Comparison of ENCODE assay signal across 8 mouse cellular contexts in the genomic region with DNA sequence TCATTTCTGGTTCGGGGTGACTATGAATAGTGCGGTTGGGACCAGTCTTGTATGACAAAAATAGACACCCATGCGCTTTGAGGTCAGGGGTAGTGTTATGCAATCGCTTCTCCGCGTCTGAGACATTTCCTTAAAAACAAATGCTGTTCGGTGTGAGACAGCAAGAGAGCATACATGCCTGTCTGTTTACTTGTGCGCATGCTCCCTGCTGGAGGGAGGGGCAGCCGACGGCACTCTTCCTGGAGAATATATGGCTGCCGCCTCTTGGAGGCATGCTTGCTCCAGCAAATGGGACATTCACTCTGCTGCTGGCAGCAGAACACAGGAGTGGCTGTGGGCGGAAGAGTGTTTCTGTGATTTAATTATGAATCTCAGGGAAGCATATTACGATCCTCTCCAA.
DNase-seq lines count a peak whose midpoint lies in the region; ATAC-seq and TF ChIP-seq lines count a peak whose summit lies in the region.
"Had no signal": no experiment of that assay in that cellular context is flagged by ENCODE, and none has a peak within 500 bp of the region (broad histone marks: within the 10 kb centered on the region; RNA-seq: fewer than 3 reads in every experiment).

No protein-coding gene starts in this region.

- peak; percentile 78 for ATAC-seq in midbrain, postnatal 0 days (ENCODE audit: low FRiP score)
- peak; percentile 28; the same call in 1 of the 2 replicates for ATAC-seq in stomach, embryonic 14.5 days (ENCODE audit: insufficient number of reproducible peaks, insufficient read depth, low FRiP score, low read depth)

- no peak overlapping the region for H3K9ac ChIP-seq in midbrain, postnatal 0 days (replicated peaks; ENCODE audit: low read length, poor library complexity, severe bottlenecking)
- no peak overlapping the region for H3K9ac ChIP-seq in stomach, embryonic 14.5 days (replicated peaks; ENCODE audit: low read depth, low read length)
- H3K9ac ChIP-seq: limb, embryonic 12.5 days had no signal

- TF ChIP-seq CTCF in cerebellum, adult 2 months (IDR thresholded peaks at IDR 0.05; ENCODE audit: borderline replicate concordance, insufficient read depth, low read depth, low read length): no peak
- peak; percentile 69 for TF ChIP-seq CTCF in midbrain, postnatal 0 days (IDR thresholded peaks at IDR 0.05)

- WGBS in cerebellum, adult 2 months: 6% methylated on average over 13 of the region's 13 CpGs
- 54% methylated on average over 13 of the region's 13 CpGs for WGBS in midbrain, postnatal 0 days
- WGBS in stomach, embryonic 14.5 days: 56% methylated on average over 13 of the region's 13 CpGs

- H3K4me2 ChIP-seq in midbrain, postnatal 0 days (ENCODE audit: low read depth, low read length, poor library complexity, severe bottlenecking): 0 out of 2 replicates have a peak overlapping the region, but pooled peaks have one; percentile 4
- no peak overlapping the region for H3K4me2 ChIP-seq in stomach, embryonic 14.5 days (replicated peaks; ENCODE audit: low read depth, low read length)
- H3K4me2 ChIP-seq: limb, embryonic 12.5 days had no signal

- no peaks in the 10 kb centered on the region for H3K36me3 ChIP-seq in midbrain, postnatal 0 days (ENCODE audit: insufficient read depth, low read length)
- H3K36me3 ChIP-seq in stomach, embryonic 14.5 days (ENCODE audit: control insufficient read depth, insufficient read depth, low read length): no peaks in the 10 kb centered on the region
- H3K36me3 ChIP-seq: limb, embryonic 12.5 days had no signal

- no peaks in the 10 kb centered on the region for H3K9me3 ChIP-seq in midbrain, postnatal 0 days (ENCODE audit: low read length)
- H3K9me3 ChIP-seq in stomach, embryonic 14.5 days (ENCODE audit: control insufficient read depth, low read depth, low read length): no peaks in the 10 kb centered on the region

- H3K27ac ChIP-seq in cerebellum, adult 2 months (ENCODE audit: insufficient read depth, low read length): no peak overlapping the region
- no peak overlapping the region for H3K27ac ChIP-seq in midbrain, postnatal 0 days (ENCODE audit: low read depth, low read length)
- H3K27ac ChIP-seq in stomach, embryonic 14.5 days (ENCODE audit: low read length): no peak overlapping the region
- H3K27ac ChIP-seq: limb, embryonic 12.5 days had no signal

- no peaks in the 10 kb centered on the region for H3K27me3 ChIP-seq in cerebellum, adult 2 months (ENCODE audit: control insufficient read depth, insufficient read depth, low read length)
- no peaks in the 10 kb centered on the region for H3K27me3 ChIP-seq in midbrain, postnatal 0 days (ENCODE audit: insufficient read depth, low read length)
- no peaks in the 10 kb centered on the region for H3K27me3 ChIP-seq in stomach, embryonic 14.5 days (ENCODE audit: control insufficient read depth, insufficient read depth, low read length)
- H3K27me3 ChIP-seq: limb, embryonic 12.5 days had no signal

- intact Hi-C loops in left cerebral cortex, postnatal 4 days (cut with DNase I): no loop called here

- no peak for TF ChIP-seq POLR2A in cerebellum, adult 2 months (IDR thresholded peaks at IDR 0.05; ENCODE audit: borderline replicate concordance, insufficient read depth, low read length)

- H3K4me3 ChIP-seq in cerebellum, adult 2 months (replicated peaks; ENCODE audit: insufficient read depth, low read depth, low read length): peak overlapping the region; percentile 49
- no peak overlapping the region for H3K4me3 ChIP-seq in midbrain, postnatal 0 days (ENCODE audit: low read depth, low read length)
- no peak overlapping the region for H3K4me3 ChIP-seq in stomach, embryonic 14.5 days (ENCODE audit: low read depth, low read length)
- H3K4me3 ChIP-seq: limb, embryonic 12.5 days had no signal

- peak; percentile 80 for DNase-seq in adrenal gland, adult 8-10 months
- DNase-seq in cerebellum, adult 2 months: peak; percentile 83 to 88
- peak; percentile 69 for DNase-seq in gonadal fat pad, adult 2 months (ENCODE audit: low read depth)
- DNase-seq in kidney, adult 8-10 months: peak; percentile 86 to 87
- DNase-seq in left cerebral cortex, postnatal 4 days: peak; percentile 85
- peak; percentile 91 for DNase-seq in midbrain, postnatal 0 days (ENCODE audit: low spot score)

- peaks cover 4% of the 10 kb centered on the region for H3K4me1 ChIP-seq in cerebellum, adult 2 months (ENCODE audit: control insufficient read depth, insufficient read depth, low read length)
- peaks cover 4% of the 10 kb centered on the region; the same call in 1 of the 2 replicates for H3K4me1 ChIP-seq in midbrain, postnatal 0 days (ENCODE audit: insufficient read depth, low read length)
- no peaks in the 10 kb centered on the region for H3K4me1 ChIP-seq in stomach, embryonic 14.5 days (ENCODE audit: control insufficient read depth, insufficient read depth, low read length)
- H3K4me1 ChIP-seq: limb, embryonic 12.5 days had no signal
